In genomic region chr9:56453038-56453815, GRCm38 (mm10) we compare ENCODE assay signal across 20 mouse cellular contexts. TPM values are rescaled to one million over a fixed set of nuclear protein-coding genes. Genes with fewer than 3 reads are reported as not detected.
DNase-seq lines count a peak whose midpoint lies in the region; ATAC-seq lines count a peak whose summit lies in the region.
"Had no signal": no experiment of that assay in that cellular context is flagged by ENCODE, and none has a peak within 500 bp of the region (broad histone marks: within the 10 kb centered on the region; RNA-seq: fewer than 3 reads in every experiment).

No protein-coding gene starts in this region.

- no peaks in the 10 kb centered on the region for H3K27me3 ChIP-seq in heart, embryonic 10.5 days (ENCODE audit: insufficient read depth, poor library complexity, severe bottlenecking)
- no peaks in the 10 kb centered on the region for H3K27me3 ChIP-seq in liver, embryonic 13.5 days
- no peaks in the 10 kb centered on the region for H3K27me3 ChIP-seq in hindbrain, embryonic 13.5 days
- H3K27me3 ChIP-seq: embryonic facial prominence, embryonic 13.5 days; forebrain, embryonic 13.5 days; intestine, embryonic 15.5 days had no signal

- no peak overlapping the region for H3K27ac ChIP-seq in heart, embryonic 10.5 days
- 0 out of 2 replicates have a peak overlapping the region, but pooled peaks have one; percentile 16 for H3K27ac ChIP-seq in liver, embryonic 13.5 days
- no peak overlapping the region for H3K27ac ChIP-seq in hindbrain, embryonic 13.5 days
- H3K27ac ChIP-seq: embryonic facial prominence, embryonic 13.5 days; forebrain, embryonic 13.5 days; hindbrain, postnatal 0 days; intestine, embryonic 15.5 days had no signal

- peak; percentile 80 for ATAC-seq in liver, embryonic 13.5 days (ENCODE audit: low read depth)
- ATAC-seq in hindbrain, embryonic 13.5 days (ENCODE audit: low FRiP score) = no peak
- ATAC-seq: forebrain, embryonic 13.5 days; forebrain, postnatal 0 days; hindbrain, postnatal 0 days; intestine, embryonic 15.5 days had no signal

- peak overlapping the region; percentile 13 for H3K4me2 ChIP-seq in liver, embryonic 13.5 days
- no peak overlapping the region for H3K4me2 ChIP-seq in hindbrain, embryonic 13.5 days
- H3K4me2 ChIP-seq: embryonic facial prominence, embryonic 13.5 days; forebrain, embryonic 13.5 days; intestine, embryonic 15.5 days had no signal

- no peak overlapping the region for H3K9ac ChIP-seq in liver, embryonic 13.5 days
- H3K9ac ChIP-seq in hindbrain, embryonic 13.5 days = no peak overlapping the region
- H3K9ac ChIP-seq: embryonic facial prominence, embryonic 13.5 days; forebrain, embryonic 13.5 days; forebrain, postnatal 0 days; intestine, embryonic 15.5 days had no signal

- peak; percentile 90 for DNase-seq in heart, adult 11 months
- DNase-seq in heart, embryonic 10.5 days (ENCODE audit: low spot score) = no peak
- DNase-seq in 3T3-L1 (ENCODE audit: low read depth, low spot score) = peak; percentile 43
- peak; percentile 48 for DNase-seq in c-Kit-positive CD71-positive TER-119-positive erythroid progenitor cells, embryonic 14.5 days (ENCODE audit: low spot score)
- DNase-seq in liver, embryonic 13.5 days = no peak
- no peak for DNase-seq in kidney, postnatal 10 days
- no peak for DNase-seq in right cerebral cortex, postnatal 14 days
- DNase-seq: adrenal gland, adult 2 months; adrenal gland, postnatal 36 days; cerebellum, adult 11-12 months; cerebellum, adult 9-10 months; cerebellum, postnatal 25 days; forebrain, postnatal 0 days; gastrocnemius, postnatal 14 days; heart, postnatal 36 days had no signal

- 86% methylated on average over 2 of the region's 2 CpGs for WGBS in heart, embryonic 10.5 days
- 44% methylated on average over 2 of the region's 2 CpGs for WGBS in liver, embryonic 13.5 days (ENCODE audit: insufficient replicate concordance)
- WGBS in hindbrain, embryonic 13.5 days = 91% methylated on average over 2 of the region's 2 CpGs

- no peaks in the 10 kb centered on the region for H3K9me3 ChIP-seq in heart, embryonic 10.5 days
- H3K9me3 ChIP-seq in liver, embryonic 13.5 days (replicated peaks) = no peaks in the 10 kb centered on the region
- H3K9me3 ChIP-seq in hindbrain, embryonic 13.5 days = no peaks in the 10 kb centered on the region
- H3K9me3 ChIP-seq: embryonic facial prominence, embryonic 13.5 days; forebrain, embryonic 13.5 days; intestine, embryonic 15.5 days had no signal

- H3K4me3 ChIP-seq in heart, embryonic 10.5 days = no peak overlapping the region
- H3K4me3 ChIP-seq in liver, embryonic 13.5 days (replicated peaks) = no peak overlapping the region
- no peak overlapping the region for H3K4me3 ChIP-seq in hindbrain, embryonic 13.5 days
- H3K4me3 ChIP-seq: embryonic facial prominence, embryonic 13.5 days; forebrain, embryonic 13.5 days; intestine, embryonic 15.5 days had no signal

- 0 out of 2 replicates have a peak, but pooled peaks cover 11% of the 10 kb centered on the region for H3K36me3 ChIP-seq in heart, embryonic 10.5 days
- H3K36me3 ChIP-seq in liver, embryonic 13.5 days = no peaks in the 10 kb centered on the region
- peaks cover 6% of the 10 kb centered on the region for H3K36me3 ChIP-seq in hindbrain, embryonic 13.5 days
- H3K36me3 ChIP-seq: intestine, embryonic 15.5 days had no signal

- H3K4me1 ChIP-seq in heart, embryonic 10.5 days = no peaks in the 10 kb centered on the region; the same call in 1 of the 2 replicates
- peaks cover 20% of the 10 kb centered on the region for H3K4me1 ChIP-seq in liver, embryonic 13.5 days (replicated peaks)
- peaks cover 3% of the 10 kb centered on the region; the same call in 1 of the 2 replicates for H3K4me1 ChIP-seq in hindbrain, embryonic 13.5 days (replicated peaks)
- H3K4me1 ChIP-seq: embryonic facial prominence, embryonic 13.5 days; forebrain, embryonic 13.5 days had no signal

RNA-seq across cellular contexts. Expression of gene Hmg20a, which starts 34.8 kb away (rescaled TPM):
- 56.9 and 62.4 TPM in 2 replicates for polyA plus RNA-seq in heart, embryonic 10.5 days (2016; fragmentation: Nextera tagmentation; extraction: Ambion mirVana)
- polyA plus RNA-seq in liver, embryonic 13.5 days (2015; fragmentation: Nextera tagmentation; extraction: Ambion mirVana) = 13.2 and 16.7 TPM in 2 replicates
- polyA plus RNA-seq in hindbrain, embryonic 13.5 days (2015; fragmentation: Nextera tagmentation; extraction: Ambion mirVana) = 81.9 and 89.8 TPM in 2 replicates

RNA-seq across cellular contexts. Expression of gene Peak1, which starts 35.4 kb away (rescaled TPM):
- polyA plus RNA-seq in heart, embryonic 10.5 days (2016; fragmentation: Nextera tagmentation; extraction: Ambion mirVana) = 10.0 and 10.3 TPM in 2 replicates
- polyA plus RNA-seq in liver, embryonic 13.5 days (2015; fragmentation: Nextera tagmentation; extraction: Ambion mirVana) = 2.3 and 3.2 TPM in 2 replicates
- 4.8 and 5.4 TPM in 2 replicates for polyA plus RNA-seq in hindbrain, embryonic 13.5 days (2015; fragmentation: Nextera tagmentation; extraction: Ambion mirVana)

Comparison
In these comparisons a context has a peak if more than half of its experiments do, and no peak if none do; other contexts are left out.
1. DNase-seq: peak in heart, adult 11 months (single experiment), 3T3-L1 (single experiment) and c-Kit-positive CD71-positive TER-119-positive erythroid progenitor cells, embryonic 14.5 days (single experiment); none in heart, embryonic 10.5 days (single experiment), liver, embryonic 13.5 days (single experiment), kidney, postnatal 10 days (single experiment) and right cerebral cortex, postnatal 14 days (single experiment).